7 mouse cellular contexts compared by ENCODE assay signal in the genomic region with DNA sequence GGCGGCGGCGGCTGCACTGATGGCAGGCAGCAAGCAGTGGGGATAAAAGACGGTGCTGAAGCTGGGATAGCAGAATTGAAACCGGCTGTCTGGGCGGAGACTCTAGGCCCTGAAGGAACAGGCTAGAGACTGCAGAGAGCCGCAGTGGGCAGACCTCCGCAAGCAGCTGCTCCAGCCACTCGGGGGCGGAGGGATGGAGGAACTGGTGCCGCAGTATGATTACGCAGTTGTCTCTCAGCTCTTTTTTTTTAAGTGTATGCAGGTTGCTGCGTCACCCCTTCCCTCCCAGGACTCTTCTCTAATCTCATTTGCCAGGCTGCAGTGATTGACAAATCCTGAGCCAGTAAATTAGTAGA. TPM values are rescaled to one million over a fixed set of nuclear protein-coding genes. Genes with fewer than 3 reads are reported as not detected.
DNase-seq lines count a peak whose midpoint lies in the region; ATAC-seq lines count a peak whose summit lies in the region.

Gene Nap1l2, minus strand, starts transcription at position 210 of the 356 bp plus-strand sequence.

- WGBS in hindbrain, embryonic 15.5 days, result 30% methylated on average over 13 of the region's 13 CpGs
- 22% methylated on average over 13 of the region's 13 CpGs for WGBS in midbrain, embryonic 14.5 days

- no peaks in the 10 kb centered on the region; the same call in 1 of the 2 replicates for H3K27me3 ChIP-seq in hindbrain, embryonic 15.5 days
- H3K27me3 ChIP-seq in midbrain, embryonic 14.5 days (ENCODE audit: control insufficient read depth, insufficient read depth, low read length), result peaks cover 3% of the 10 kb centered on the region

- DNase-seq in adipocyte (ENCODE audit: low spot score), result peak; percentile 2
- peak; percentile 80 for DNase-seq in cerebellum, adult 8-10 months
- peak; percentile 74 to 93 for DNase-seq in left cerebral cortex, postnatal 25 days (ENCODE audit: low spot score in 2 of 2)
- DNase-seq in midbrain, embryonic 14.5 days, result peak; percentile 86
- peak; percentile 5 for DNase-seq in yolk sac, embryonic 10.5 days (ENCODE audit: low spot score)

- peak within 1 kb of the TSS; percentile 90 for H3K27ac ChIP-seq in hindbrain, embryonic 15.5 days (replicated peaks)
- peak within 1 kb of the TSS; percentile 92 for H3K27ac ChIP-seq in midbrain, embryonic 14.5 days (replicated peaks; ENCODE audit: low read depth, low read length)

- H3K36me3 ChIP-seq in hindbrain, embryonic 15.5 days, result no peaks in the 10 kb centered on the region
- H3K36me3 ChIP-seq in midbrain, embryonic 14.5 days (ENCODE audit: control insufficient read depth, insufficient read depth, low read length), result no peaks in the 10 kb centered on the region

- peak within 1 kb of the TSS; percentile 51 for H3K4me3 ChIP-seq in hindbrain, embryonic 15.5 days
- peak within 1 kb of the TSS; percentile 43 for H3K4me3 ChIP-seq in midbrain, embryonic 14.5 days (replicated peaks; ENCODE audit: low read depth, low read length)

- peak within 1 kb of the TSS; percentile 61 for H3K9ac ChIP-seq in hindbrain, embryonic 15.5 days
- peak within 1 kb of the TSS; percentile 64 for H3K9ac ChIP-seq in midbrain, embryonic 14.5 days (replicated peaks; ENCODE audit: low read length)

- peak; percentile 94 for ATAC-seq in frontal cortex, adult (ENCODE audit: low TSS enrichment)
- ATAC-seq in hindbrain, embryonic 15.5 days (ENCODE audit: low FRiP score, low read depth), result peak; percentile 95
- ATAC-seq in midbrain, embryonic 14.5 days (ENCODE audit: low FRiP score, low TSS enrichment), result peak; percentile 92

- intact Hi-C loops in left cerebral cortex, postnatal 25 days (cut with DNase I), result no loop called here

- H3K9me3 ChIP-seq in hindbrain, embryonic 15.5 days, result no peaks in the 10 kb centered on the region
- H3K9me3 ChIP-seq in midbrain, embryonic 14.5 days (ENCODE audit: control insufficient read depth, low read length), result no peaks in the 10 kb centered on the region

- H3K4me2 ChIP-seq in hindbrain, embryonic 15.5 days, result peak within 1 kb of the TSS; percentile 50
- peak within 1 kb of the TSS; percentile 53 for H3K4me2 ChIP-seq in midbrain, embryonic 14.5 days (ENCODE audit: low read length)

- no peaks in the 10 kb centered on the region for H3K4me1 ChIP-seq in hindbrain, embryonic 15.5 days (replicated peaks)
- no peaks in the 10 kb centered on the region for H3K4me1 ChIP-seq in midbrain, embryonic 14.5 days (ENCODE audit: control insufficient read depth, insufficient read depth, low read length)

RNA-seq across cellular contexts. Expression of gene Nap1l2, which starts in this region (rescaled TPM):
- 96.1 and 97.5 TPM in 2 replicates for polyA plus RNA-seq in hindbrain, embryonic 15.5 days (2015; fragmentation: Nextera tagmentation; extraction: Ambion mirVana)
- total RNA-seq in left cerebral cortex, postnatal 25 days (2021), result 10 to 100 TPM; 89.7 to 97.3 TPM
- polyA plus RNA-seq in midbrain, embryonic 14.5 days (2014; fragmentation: Nextera tagmentation; extraction: Ambion mirVana), result 73.2 and 81.2 TPM in 2 replicates

Comparison
In these comparisons a context has a peak if more than half of its experiments do, and no peak if none do; other contexts are left out.
1. Peak in every context shown above with its lines: DNase-seq, ATAC-seq, H3K4me3 ChIP-seq and H3K27ac ChIP-seq.
2. DNase-seq: peak in every context shown above with its lines; median percentile 86 in midbrain, embryonic 14.5 days; 84 in left cerebral cortex, postnatal 25 days; 80 in cerebellum, adult 8-10 months; 5 in yolk sac, embryonic 10.5 days; 2 in adipocyte.